Mouse (Mus musculus): ENCODE measurements at regions not wholly inside any gene's neighbourhood (a gene's known extent, or its start where the extent isn't known, plus 50 kb on each side); places are given as distances from the start of the nearest gene placed in this dataset.

GRCm38 (mm10) chr9:83308092-83308491 lies 132.8 kb downstream of the Lca5 start:
- 93% methylated on average over 4 of the region's 4 CpGs for WGBS
- no peak for TF ChIP-seq POLR2A (IDR thresholded peaks at IDR 0.05; ENCODE audit: insufficient read depth, low read depth, low read length)
- TF ChIP-seq CTCF (IDR thresholded peaks at IDR 0.05; ENCODE audit: insufficient read depth, low read depth, low read length): no peak
- Histone ChIP-seq H3K4me1 (ENCODE audit: control insufficient read depth, insufficient read depth, low read length) (no peaks in the 10 kb centered on the region), H3K27ac (ENCODE audit: insufficient read depth, low read depth, low read length) (no peak overlapping the region), H3K4me3 (ENCODE audit: insufficient read depth, low read depth, low read length) (no peak overlapping the region)

- no peak for TF ChIP-seq CTCF (IDR thresholded peaks at IDR 0.05; ENCODE audit: insufficient read depth, low read depth, low read length)
- TF ChIP-seq POLR2A (IDR thresholded peaks at IDR 0.05; ENCODE audit: insufficient read depth, low read depth, low read length): no peak
- no peaks in the 10 kb centered on the region for H3K4me1 ChIP-seq (ENCODE audit: control insufficient read depth, insufficient read depth, low read length)
- 78% methylated on average over 11 of the region's 11 CpGs for WGBS
- H3K4me3 ChIP-seq (ENCODE audit: insufficient read depth, low read depth, low read length): no peak overlapping the region
- no peak overlapping the region for H3K27ac ChIP-seq (ENCODE audit: insufficient read depth, low read depth, low read length)
Observed at GRCm38 (mm10) chr9:83307349-83307938, 133.5 kb downstream of the Lca5 start.

- WGBS: 33% methylated on average over 7 of the region's 7 CpGs
- Histone ChIP-seq H3K4me3 (ENCODE audit: insufficient read depth, low read depth, low read length) (no peak overlapping the region), H3K27ac (ENCODE audit: insufficient read depth, low read depth, low read length) (no peak overlapping the region), H3K4me1 (ENCODE audit: control insufficient read depth, insufficient read depth, low read length) (peaks cover 2% of the 10 kb centered on the region; the same call in 1 of the 2 replicates)
- TF ChIP-seq POLR2A (IDR thresholded peaks at IDR 0.05; ENCODE audit: insufficient read depth, low read depth, low read length) (no peak), CTCF (IDR thresholded peaks at IDR 0.05; ENCODE audit: insufficient read depth, low read depth, low read length) (no peak)
Observed at GRCm38 (mm10) chr9:83304925-83305324, 136.0 kb downstream of the Lca5 start.

- H3K4me1 ChIP-seq (ENCODE audit: control insufficient read depth, insufficient read depth, low read length): peaks cover 2% of the 10 kb centered on the region; the same call in 1 of the 2 replicates
- H3K27ac ChIP-seq (ENCODE audit: insufficient read depth, low read depth, low read length): no peak overlapping the region
- no peak for TF ChIP-seq CTCF (IDR thresholded peaks at IDR 0.05; ENCODE audit: insufficient read depth, low read depth, low read length)
- no peak for TF ChIP-seq POLR2A (IDR thresholded peaks at IDR 0.05; ENCODE audit: insufficient read depth, low read depth, low read length)
- H3K4me3 ChIP-seq (ENCODE audit: insufficient read depth, low read depth, low read length): no peak overlapping the region
- 47% methylated on average over 4 of the region's 4 CpGs for WGBS
Observed at GRCm38 (mm10) chr9:83300500-83300899, 140.4 kb downstream of the Lca5 start.

GRCm38 (mm10) chr9:83300044-83300443 lies 140.9 kb downstream of the Lca5 start:
- no peak overlapping the region for H3K27ac ChIP-seq (ENCODE audit: insufficient read depth, low read depth, low read length)
- 72% methylated on average over 2 of the region's 2 CpGs for WGBS
- TF ChIP-seq CTCF (IDR thresholded peaks at IDR 0.05; ENCODE audit: insufficient read depth, low read depth, low read length): no peak
- no peak for TF ChIP-seq POLR2A (IDR thresholded peaks at IDR 0.05; ENCODE audit: insufficient read depth, low read depth, low read length)

GRCm38 (mm10) chr9:83299623-83300022 lies 141.3 kb downstream of the Lca5 start:
- Histone ChIP-seq H3K4me1 (ENCODE audit: control insufficient read depth, insufficient read depth, low read length) (peaks cover 2% of the 10 kb centered on the region; the same call in 1 of the 2 replicates), H3K27ac (ENCODE audit: insufficient read depth, low read depth, low read length) (no peak overlapping the region), H3K4me3 (ENCODE audit: insufficient read depth, low read depth, low read length) (no peak overlapping the region)
- TF ChIP-seq POLR2A (IDR thresholded peaks at IDR 0.05; ENCODE audit: insufficient read depth, low read depth, low read length): no peak
- no peak for TF ChIP-seq CTCF (IDR thresholded peaks at IDR 0.05; ENCODE audit: insufficient read depth, low read depth, low read length)
- WGBS: 63% methylated on average over 2 of the region's 2 CpGs

More at GRCm38 (mm10) chr9:83300044-83300443, 140.9 kb downstream of the Lca5 start:
- Histone ChIP-seq H3K4me3 (ENCODE audit: insufficient read depth, low read depth, low read length) (no peak overlapping the region), H3K4me1 (ENCODE audit: control insufficient read depth, insufficient read depth, low read length) (peaks cover 2% of the 10 kb centered on the region; the same call in 1 of the 2 replicates)

GRCm38 (mm10) chr9:83295453-83295852 lies 145.5 kb downstream of the Lca5 start:
- Histone ChIP-seq H3K4me3 (ENCODE audit: insufficient read depth, low read depth, low read length) (no peak overlapping the region), H3K27ac (ENCODE audit: insufficient read depth, low read depth, low read length) (no peak overlapping the region), H3K4me1 (ENCODE audit: control insufficient read depth, insufficient read depth, low read length) (no peaks in the 10 kb centered on the region)
- TF ChIP-seq POLR2A (IDR thresholded peaks at IDR 0.05; ENCODE audit: insufficient read depth, low read depth, low read length) (no peak), CTCF (IDR thresholded peaks at IDR 0.05; ENCODE audit: insufficient read depth, low read depth, low read length) (no peak)
- WGBS: 91% methylated on average over 9 of the region's 9 CpGs

- TF ChIP-seq POLR2A (IDR thresholded peaks at IDR 0.05; ENCODE audit: insufficient read depth, low read depth, low read length) (no peak), CTCF (IDR thresholded peaks at IDR 0.05; ENCODE audit: insufficient read depth, low read depth, low read length) (no peak)
- 87% methylated on average over 13 of the region's 13 CpGs for WGBS
- Histone ChIP-seq H3K4me1 (ENCODE audit: control insufficient read depth, insufficient read depth, low read length) (no peaks in the 10 kb centered on the region), H3K4me3 (ENCODE audit: insufficient read depth, low read depth, low read length) (no peak overlapping the region), H3K27ac (ENCODE audit: insufficient read depth, low read depth, low read length) (no peak overlapping the region)
Observed at GRCm38 (mm10) chr9:83294441-83294840, 146.5 kb downstream of the Lca5 start.

- 72% methylated on average over 1 of the region's 1 CpGs for WGBS
- no peak overlapping the region for H3K27ac ChIP-seq (ENCODE audit: insufficient read depth, low read depth, low read length)
- no peaks in the 10 kb centered on the region for H3K4me1 ChIP-seq (ENCODE audit: control insufficient read depth, insufficient read depth, low read length)
Observed at GRCm38 (mm10) chr9:83284097-83284496, 137.6 kb upstream of the Hmgn3 start.

More at GRCm38 (mm10) chr9:83284097-83284496, 137.6 kb upstream of the Hmgn3 start:
- no peak for TF ChIP-seq POLR2A (IDR thresholded peaks at IDR 0.05; ENCODE audit: insufficient read depth, low read depth, low read length)
- no peak for TF ChIP-seq CTCF (IDR thresholded peaks at IDR 0.05; ENCODE audit: insufficient read depth, low read depth, low read length)
- no peak overlapping the region for H3K4me3 ChIP-seq (ENCODE audit: insufficient read depth, low read depth, low read length)

Data from olfactory bulb, adult 2 months (tissue).